Mouse (Mus musculus): ENCODE results near the gene Dok3.
"Not testable (repeated sequence)": the region's sequence is repeated elsewhere in the genome, so short reads cannot be mapped to it uniquely, and the experiment has no call there.

DNA sequence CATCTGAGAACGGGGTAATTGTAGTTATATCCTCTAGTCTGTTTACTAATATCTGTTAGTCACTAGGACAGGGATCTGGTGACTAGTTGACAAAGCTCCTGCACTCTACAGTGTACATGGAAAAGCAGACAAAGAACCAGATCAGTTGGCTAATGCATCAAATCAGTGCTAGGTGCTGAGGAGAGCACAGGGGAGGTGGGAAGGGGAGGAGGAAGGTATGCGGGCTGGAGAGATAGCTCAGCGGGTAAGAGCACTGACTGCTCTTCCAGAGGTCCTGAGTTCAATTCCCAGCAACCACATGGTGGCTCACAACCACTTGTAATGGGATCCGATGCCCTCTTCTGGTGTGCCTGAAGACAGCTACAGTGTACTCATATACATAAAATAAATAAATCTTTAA lies 39.4 kb upstream of the Dok3 start:
- TF ChIP-seq CTCF (IDR thresholded peaks at IDR 0.05; ENCODE audit: borderline replicate concordance, control insufficient read depth, extremely low read depth, insufficient read depth, low read length, poor library complexity); POLR2A (IDR thresholded peaks at IDR 0.05; ENCODE audit: control insufficient read depth, extremely low read depth, insufficient read depth, low read length, poor library complexity): not testable (repeated sequence)

All from thymus, adult 2 months (tissue).